Mouse (Mus musculus): Measurements from ENCODE around the gene Kalrn. TPM values are rescaled to one million over a fixed set of nuclear protein-coding genes. Genes with fewer than 3 reads are reported as not detected.

Kalrn gene
- total and polyA plus RNA-seq, 2 experiments from 2014 or later: 19.4 to 44.5 TPM

DNA sequence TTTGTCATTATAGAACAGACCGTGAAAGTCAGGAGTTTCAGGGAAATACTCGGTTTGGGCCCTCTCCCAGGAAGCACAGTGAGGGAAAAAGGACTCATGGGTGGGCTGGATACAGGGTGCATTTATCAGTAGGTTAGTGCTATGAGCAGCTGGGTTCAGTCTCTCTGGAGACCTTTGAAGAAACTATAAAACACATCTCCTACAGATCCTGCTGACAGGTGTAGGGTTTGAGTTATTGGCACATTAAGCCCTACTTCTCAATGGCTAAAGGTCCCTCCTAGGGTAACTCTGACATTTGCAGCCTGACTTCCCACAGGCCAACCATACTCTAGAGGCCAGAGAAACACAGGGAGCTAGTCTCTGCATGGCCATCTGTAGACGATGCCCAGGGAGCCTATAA lies 256.2 kb downstream of the Kalrn start:
- Histone ChIP-seq H3K9ac (replicated peaks; ENCODE audit: low read depth, low read length) (no peak overlapping the region), H3K4me3 (ENCODE audit: low read depth, low read length) (no peak overlapping the region), H3K27me3 (ENCODE audit: control insufficient read depth, insufficient read depth, low read length) (no peaks in the 10 kb centered on the region), H3K27ac (ENCODE audit: low read depth) (no peak overlapping the region), H3K4me1 (ENCODE audit: control insufficient read depth, insufficient read depth) (peaks cover 15% of the 10 kb centered on the region), H3K36me3 (replicated peaks; ENCODE audit: control insufficient read depth, insufficient read depth, low read length) (no peaks in the 10 kb centered on the region), H3K4me2 (ENCODE audit: low read depth, low read length) (no peak overlapping the region), H3K9me3 (replicated peaks; ENCODE audit: control insufficient read depth, low read length) (no peaks in the 10 kb centered on the region)
- TF ChIP-seq CTCF (IDR thresholded peaks at IDR 0.05; ENCODE audit: low read depth) (no peak), EP300 (IDR thresholded peaks at IDR 0.05; ENCODE audit: low read depth) (no peak)
- 39% methylated on average over 3 of the region's 3 CpGs for WGBS
- ATAC-seq (ENCODE audit: insufficient read depth, low read depth): no peak
- DNase-seq (ENCODE audit: low spot score): no peak

DNA sequence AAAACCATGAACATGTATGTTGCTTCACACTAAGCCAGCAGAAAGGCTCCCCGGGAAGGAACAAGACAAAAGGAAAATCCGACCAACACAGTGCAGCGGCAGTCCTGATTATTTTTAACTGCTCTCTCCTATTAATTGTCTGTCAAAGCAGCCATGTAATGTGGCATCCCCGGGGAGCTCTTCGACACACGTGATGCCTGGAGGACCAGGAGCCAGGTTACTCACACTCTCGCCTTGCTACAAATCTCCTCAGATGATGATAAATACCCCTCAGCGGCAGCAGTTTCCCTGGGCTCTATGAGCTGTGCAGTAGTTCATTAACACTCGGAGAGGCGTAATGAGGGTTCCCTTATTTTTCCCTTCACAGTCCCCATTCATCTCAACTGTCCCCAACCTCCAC lies 257.1 kb downstream of the Kalrn start:
- Histone ChIP-seq H3K27me3 (ENCODE audit: control insufficient read depth, insufficient read depth, low read length) (no peaks in the 10 kb centered on the region), H3K9me3 (replicated peaks; ENCODE audit: control insufficient read depth, low read length) (no peaks in the 10 kb centered on the region), H3K4me3 (ENCODE audit: low read depth, low read length) (no peak overlapping the region), H3K36me3 (replicated peaks; ENCODE audit: control insufficient read depth, insufficient read depth, low read length) (no peaks in the 10 kb centered on the region), H3K4me1 (ENCODE audit: control insufficient read depth, insufficient read depth) (peaks cover 13% of the 10 kb centered on the region), H3K9ac (replicated peaks; ENCODE audit: low read depth, low read length) (no peak overlapping the region), H3K27ac (ENCODE audit: low read depth) (no peak overlapping the region), H3K4me2 (ENCODE audit: low read depth, low read length) (no peak overlapping the region)
- TF ChIP-seq EP300 (IDR thresholded peaks at IDR 0.05; ENCODE audit: low read depth) (no peak), CTCF (IDR thresholded peaks at IDR 0.05; ENCODE audit: low read depth) (no peak)
- WGBS: 49% methylated on average over 10 of the region's 10 CpGs
- DNase-seq (ENCODE audit: low spot score): no peak
- no peak for ATAC-seq (ENCODE audit: insufficient read depth, low read depth)

- Histone ChIP-seq H3K9ac (replicated peaks; ENCODE audit: low read depth, low read length) (no peak overlapping the region), H3K4me1 (ENCODE audit: control insufficient read depth, insufficient read depth) (no peaks in the 10 kb centered on the region), H3K27ac (ENCODE audit: low read depth) (no peak overlapping the region), H3K9me3 (replicated peaks; ENCODE audit: control insufficient read depth, low read length) (no peaks in the 10 kb centered on the region), H3K27me3 (ENCODE audit: control insufficient read depth, insufficient read depth, low read length) (no peaks in the 10 kb centered on the region), H3K36me3 (replicated peaks; ENCODE audit: control insufficient read depth, insufficient read depth, low read length) (0 out of 2 replicates have a peak, but pooled peaks cover 5% of the 10 kb centered on the region), H3K4me2 (ENCODE audit: low read depth, low read length) (no peak overlapping the region), H3K4me3 (ENCODE audit: low read depth, low read length) (no peak overlapping the region)
- WGBS: 93% methylated on average over 10 of the region's 10 CpGs
- no peak for ATAC-seq (ENCODE audit: insufficient read depth, low read depth)
- DNase-seq (ENCODE audit: low spot score): no peak
- TF ChIP-seq EP300 (IDR thresholded peaks at IDR 0.05; ENCODE audit: low read depth) (no peak), CTCF (IDR thresholded peaks at IDR 0.05; ENCODE audit: low read depth) (no peak)
Measured at GRCm38 (mm10) chr16:34314071-34314470, 259.3 kb downstream of the Kalrn start.

DNA sequence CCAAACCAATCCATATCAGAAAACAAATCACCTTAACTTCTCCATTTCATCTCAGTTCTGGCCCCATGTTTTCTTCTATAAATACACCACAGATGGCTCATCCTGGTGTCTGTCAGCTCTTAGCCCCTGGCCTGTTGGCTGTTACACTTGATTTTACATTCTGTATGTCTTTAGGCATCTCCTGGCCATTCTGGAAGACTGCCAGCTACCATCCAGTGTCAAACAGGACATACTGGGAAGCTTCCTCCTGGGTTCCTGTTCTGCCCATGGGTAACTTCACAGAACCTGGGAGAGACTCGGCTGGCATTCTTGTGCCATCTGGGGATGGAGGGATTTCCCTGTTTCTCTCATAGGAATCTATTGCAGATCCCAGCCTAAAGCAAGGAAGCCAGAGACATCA lies 261.8 kb downstream of the Kalrn start:
- Histone ChIP-seq H3K27ac (ENCODE audit: low read depth) (no peak overlapping the region), H3K4me2 (ENCODE audit: low read depth, low read length) (no peak overlapping the region), H3K36me3 (replicated peaks; ENCODE audit: control insufficient read depth, insufficient read depth, low read length) (0 out of 2 replicates have a peak, but pooled peaks cover 5% of the 10 kb centered on the region), H3K9ac (replicated peaks; ENCODE audit: low read depth, low read length) (no peak overlapping the region), H3K4me3 (ENCODE audit: low read depth, low read length) (no peak overlapping the region), H3K27me3 (ENCODE audit: control insufficient read depth, insufficient read depth, low read length) (no peaks in the 10 kb centered on the region), H3K4me1 (ENCODE audit: control insufficient read depth, insufficient read depth) (no peaks in the 10 kb centered on the region), H3K9me3 (replicated peaks; ENCODE audit: control insufficient read depth, low read length) (no peaks in the 10 kb centered on the region)
- no peak for ATAC-seq (ENCODE audit: insufficient read depth, low read depth)
- TF ChIP-seq EP300 (IDR thresholded peaks at IDR 0.05; ENCODE audit: low read depth) (no peak), CTCF (IDR thresholded peaks at IDR 0.05; ENCODE audit: low read depth) (no peak)
- DNase-seq (ENCODE audit: low spot score): no peak
- 79% methylated on average over 1 of the region's 1 CpGs for WGBS

GRCm38 (mm10) chr16:34310363-34310762 lies 263.0 kb downstream of the Kalrn start:
- WGBS: 92% methylated on average over 8 of the region's 8 CpGs
- H3K4me1 ChIP-seq (ENCODE audit: control insufficient read depth, insufficient read depth): no peaks in the 10 kb centered on the region
- H3K36me3 ChIP-seq (replicated peaks; ENCODE audit: control insufficient read depth, insufficient read depth, low read length): 0 out of 2 replicates have a peak, but pooled peaks cover 5% of the 10 kb centered on the region
- no peak overlapping the region for H3K4me3 ChIP-seq (ENCODE audit: low read depth, low read length)
- no peak for DNase-seq (ENCODE audit: low spot score)
- no peak overlapping the region for H3K27ac ChIP-seq (ENCODE audit: low read depth)
- H3K27me3 ChIP-seq (ENCODE audit: control insufficient read depth, insufficient read depth, low read length): no peaks in the 10 kb centered on the region
- H3K9ac ChIP-seq (replicated peaks; ENCODE audit: low read depth, low read length): no peak overlapping the region
- TF ChIP-seq EP300 (IDR thresholded peaks at IDR 0.05; ENCODE audit: low read depth) (no peak), CTCF (IDR thresholded peaks at IDR 0.05; ENCODE audit: low read depth) (no peak)
- H3K9me3 ChIP-seq (replicated peaks; ENCODE audit: control insufficient read depth, low read length): no peaks in the 10 kb centered on the region
- ATAC-seq (ENCODE audit: insufficient read depth, low read depth): no peak
- no peak overlapping the region for H3K4me2 ChIP-seq (ENCODE audit: low read depth, low read length)

GRCm38 (mm10) chr16:34308324-34308723 lies 265.0 kb downstream of the Kalrn start:
- Histone ChIP-seq H3K9me3 (replicated peaks; ENCODE audit: control insufficient read depth, low read length) (no peaks in the 10 kb centered on the region), H3K36me3 (replicated peaks; ENCODE audit: control insufficient read depth, insufficient read depth, low read length) (0 out of 2 replicates have a peak, but pooled peaks cover 5% of the 10 kb centered on the region), H3K9ac (replicated peaks; ENCODE audit: low read depth, low read length) (no peak overlapping the region), H3K27me3 (ENCODE audit: control insufficient read depth, insufficient read depth, low read length) (no peaks in the 10 kb centered on the region), H3K4me2 (ENCODE audit: low read depth, low read length) (no peak overlapping the region), H3K27ac (ENCODE audit: low read depth) (no peak overlapping the region), H3K4me1 (ENCODE audit: control insufficient read depth, insufficient read depth) (no peaks in the 10 kb centered on the region), H3K4me3 (ENCODE audit: low read depth, low read length) (no peak overlapping the region)
- DNase-seq (ENCODE audit: low spot score) (no peak), ATAC-seq (ENCODE audit: insufficient read depth, low read depth) (no peak)
- no peak for TF ChIP-seq EP300 (IDR thresholded peaks at IDR 0.05; ENCODE audit: low read depth)
- no peak for TF ChIP-seq CTCF (IDR thresholded peaks at IDR 0.05; ENCODE audit: low read depth)
- WGBS: 71% methylated on average over 1 of the region's 1 CpGs

Data from heart, postnatal 0 days (tissue).